10 mouse cellular contexts compared by ENCODE assay signal in genomic region chr13:112734906-112735713, GRCm38 (mm10).
DNase-seq lines count a peak whose midpoint lies in the region; ATAC-seq and TF ChIP-seq lines count a peak whose summit lies in the region.
"Had no signal": no experiment of that assay in that cellular context is flagged by ENCODE, and none has a peak within 500 bp of the region (broad histone marks: within the 10 kb centered on the region; RNA-seq: fewer than 3 reads in every experiment).

No protein-coding gene starts in this region.

- no peak for TF ChIP-seq CTCF in kidney, adult 2 months (conservative IDR thresholded peaks at IDR 0.05; ENCODE audit: insufficient read depth, insufficient read length, low read depth, low read length)

- no peaks in the 10 kb centered on the region for H3K27me3 ChIP-seq in kidney, adult 2 months (replicated peaks; ENCODE audit: control insufficient read depth, insufficient read depth, low read length)
- H3K27me3 ChIP-seq in kidney, embryonic 16.5 days (ENCODE audit: insufficient read depth, low read length): no peaks in the 10 kb centered on the region
- H3K27me3 ChIP-seq: forebrain, embryonic 12.5 days; limb, embryonic 13.5 days had no signal

- no peak overlapping the region for H3K4me3 ChIP-seq in kidney, adult 2 months (ENCODE audit: insufficient read depth, low read depth, low read length)
- H3K4me3 ChIP-seq in kidney, embryonic 16.5 days (ENCODE audit: low read length): no peak overlapping the region
- H3K4me3 ChIP-seq: forebrain, embryonic 12.5 days; limb, embryonic 13.5 days had no signal

- no peak for TF ChIP-seq POLR2A in kidney, adult 2 months (IDR thresholded peaks at IDR 0.05; ENCODE audit: low read depth, low read length)

- DNase-seq in kidney, adult 2 months: peak; percentile 56
- peak; percentile 28 for DNase-seq in c-Kit-negative CD71-positive TER-119-positive erythroid progenitor cells, embryonic 14.5 days (ENCODE audit: low read depth, low spot score)
- peak; percentile 83 for DNase-seq in kidney, postnatal 10 days
- DNase-seq in lung, postnatal 36 days: peak; percentile 89
- DNase-seq in embryo, embryonic 10 days (ENCODE audit: low spot score): no peak
- no peak for DNase-seq in right cerebral cortex, adult 2 months (ENCODE audit: low spot score in 2 of 2)
- DNase-seq in urinary bladder, adult 2 months (ENCODE audit: low spot score): no peak

- WGBS in kidney, adult 2 months: 71% methylated on average over 14 of the region's 14 CpGs
- WGBS in kidney, embryonic 16.5 days: 70% methylated on average over 14 of the region's 14 CpGs

- no peak overlapping the region for H3K27ac ChIP-seq in kidney, adult 2 months (ENCODE audit: insufficient read depth, low read depth, low read length)
- no peak overlapping the region for H3K27ac ChIP-seq in kidney, embryonic 16.5 days (ENCODE audit: low read length)
- H3K27ac ChIP-seq: forebrain, embryonic 12.5 days had no signal

- H3K36me3 ChIP-seq in kidney, adult 2 months (ENCODE audit: control insufficient read depth, insufficient read depth, low read length): no peaks in the 10 kb centered on the region
- H3K36me3 ChIP-seq in kidney, embryonic 16.5 days (ENCODE audit: insufficient read depth, low read length): 0 out of 2 replicates have a peak, but pooled peaks cover 5% of the 10 kb centered on the region
- H3K36me3 ChIP-seq: forebrain, embryonic 12.5 days had no signal

- no peak overlapping the region for H3K4me2 ChIP-seq in kidney, embryonic 16.5 days (replicated peaks; ENCODE audit: low read depth, low read length)
- H3K4me2 ChIP-seq: forebrain, embryonic 12.5 days had no signal

- no peaks in the 10 kb centered on the region for H3K9me3 ChIP-seq in kidney, embryonic 16.5 days (ENCODE audit: low read length)
- H3K9me3 ChIP-seq: forebrain, embryonic 12.5 days; limb, embryonic 13.5 days had no signal

- no peak for ATAC-seq in kidney, embryonic 16.5 days (ENCODE audit: low FRiP score, low TSS enrichment)

- H3K4me1 ChIP-seq in kidney, adult 2 months (ENCODE audit: control insufficient read depth, insufficient read depth, low read length): no peaks in the 10 kb centered on the region
- 0 out of 2 replicates have a peak, but pooled peaks cover 5% of the 10 kb centered on the region for H3K4me1 ChIP-seq in kidney, embryonic 16.5 days (ENCODE audit: insufficient read depth, low read length)
- H3K4me1 ChIP-seq: forebrain, embryonic 12.5 days had no signal

- H3K9ac ChIP-seq in kidney, embryonic 16.5 days (replicated peaks; ENCODE audit: low read length): no peak overlapping the region
- H3K9ac ChIP-seq: forebrain, embryonic 12.5 days; limb, embryonic 13.5 days had no signal

Comparison
In these comparisons a context has a peak if more than half of its experiments do, and no peak if none do; other contexts are left out.
1. DNase-seq: peak in kidney, adult 2 months (single experiment), c-Kit-negative CD71-positive TER-119-positive erythroid progenitor cells, embryonic 14.5 days (single experiment), kidney, postnatal 10 days (single experiment) and lung, postnatal 36 days (single experiment); none in embryo, embryonic 10 days (single experiment), right cerebral cortex, adult 2 months (0 of 2) and urinary bladder, adult 2 months (single experiment).